Mouse (Mus musculus) olfactory bulb, adult 2 months (tissue): ENCODE data around the gene Syngr1.

Experiments used
- CTCF ChIP-seq: fragments of 200-500 bp; IDR thresholded peaks from 2 replicates; pipeline ENCODE4 v1.5.1; 2012; ENCODE audit warnings: low read depth, mild to moderate bottlenecking, low read length, moderate library complexity; ENCODE audit not compliant: insufficient read depth
- POLR2A ChIP-seq: fragments of 200-500 bp; IDR thresholded peaks from 2 replicates; pipeline ENCODE4 v1.6.1; 2012; ENCODE audit warnings: mild to moderate bottlenecking, low read depth, low read length, moderate library complexity; ENCODE audit not compliant: insufficient read depth

DNA sequence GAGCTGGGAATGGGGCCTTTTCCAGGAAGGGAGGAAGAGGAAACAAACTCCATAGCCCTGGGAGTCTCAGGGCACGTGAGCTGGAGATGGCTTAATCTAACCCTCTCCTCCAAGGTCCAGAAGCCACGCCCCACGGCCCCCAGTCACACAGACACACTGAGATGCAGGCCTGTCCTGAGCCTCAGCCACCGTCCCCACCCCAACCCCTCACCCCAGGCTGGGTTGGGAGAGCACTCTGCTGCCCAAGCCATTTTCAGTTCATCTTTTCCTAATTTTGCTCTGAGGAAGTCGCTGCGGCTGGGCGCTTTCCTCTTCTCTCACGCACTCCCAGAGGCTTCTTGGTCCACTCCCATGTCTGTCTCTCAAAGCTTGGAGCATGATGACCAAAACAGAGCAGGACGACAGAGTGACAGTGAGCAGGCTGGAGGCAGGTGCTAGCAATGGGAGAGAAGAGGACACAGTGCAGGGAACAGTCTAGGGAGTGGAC is 19.1 kb upstream of the Syngr1 start:
- no peak for TF ChIP-seq POLR2A
- no peak for TF ChIP-seq CTCF
